Mouse (Mus musculus) hindbrain, embryonic 15.5 days (tissue): ENCODE measurements around the gene Sf3a1. TPM values are rescaled to one million over a fixed set of nuclear protein-coding genes. Genes with fewer than 3 reads are reported as not detected.
A peak's percentile ranks its signal among the peaks of the same experiment; 100 is the strongest.
"Not testable (repeated sequence)": the region's sequence is repeated elsewhere in the genome, so short reads cannot be mapped to it uniquely, and the experiment has no call there.

ENCODE experiments used
- ATAC-seq: fragments of 200-750 bp; cut with Nextera tagmentation; 2 replicates; pipeline ENCODE4 v1.8.0; 2017; ENCODE audit warnings: low read depth, moderate number of reproducible peaks, moderate TSS enrichment; ENCODE audit not compliant: low FRiP score
- H3K27ac ChIP-seq: fragments of 300-500 bp; sonication (generic); replicated peaks from 2 replicates; pipeline ENCODE4 v1.5.1; 2015; ENCODE audit warnings: mild to moderate bottlenecking, inconsistent platforms
- H3K27me3 ChIP-seq: fragments of 300-500 bp; sonication (generic); 2 replicates; pipeline ENCODE4 v1.6.1; 2015; ENCODE audit warnings: control low read depth, inconsistent platforms
- H3K36me3 ChIP-seq: fragments of 300-500 bp; sonication (generic); 2 replicates; pipeline ENCODE4 v1.6.1; 2015; ENCODE audit warnings: control low read depth, inconsistent platforms
- H3K4me1 ChIP-seq: fragments of 300-500 bp; sonication (generic); replicated peaks from 2 replicates; pipeline ENCODE4 v1.6.1; 2015; ENCODE audit warnings: control low read depth, inconsistent platforms
- H3K4me2 ChIP-seq: fragments of 300-500 bp; sonication (generic); 2 replicates; pipeline ENCODE4 v1.6.1; 2015; ENCODE audit warnings: moderate library complexity, mild to moderate bottlenecking, inconsistent platforms
- H3K4me3 ChIP-seq: fragments of 300-500 bp; sonication (generic); 2 replicates; pipeline ENCODE4 v1.5.1; 2015; ENCODE audit warnings: mild to moderate bottlenecking, inconsistent platforms
- H3K9ac ChIP-seq: fragments of 300-500 bp; sonication (generic); 2 replicates; pipeline ENCODE4 v1.6.1; 2015; ENCODE audit warnings: inconsistent platforms
- H3K9me3 ChIP-seq: fragments of 300-500 bp; sonication (generic); 2 replicates; pipeline ENCODE4 v1.6.1; 2016; ENCODE audit warnings: control low read depth, inconsistent platforms
- WGBS: fragments of 180-500 bp; shearing (Covaris S2); methylation state at CpG from one replicate; pipeline ENCODE4 v1.1.7; 2015; 5-methylcytosine and 5-hydroxymethylcytosine counted together
- polyA plus RNA-seq: library from polyadenylated mRNA; unstranded; fragments of >200 nt; fragmentation: Nextera tagmentation; extraction: Ambion mirVana; gene quantifications from 2 replicates; pipeline ENCODE4 v1.2.1, GENCODE M21; 2015

The Sf3a1 gene
- polyA plus RNA-seq, 1 experiment from 2014 or later = 52.9 TPM

DNA sequence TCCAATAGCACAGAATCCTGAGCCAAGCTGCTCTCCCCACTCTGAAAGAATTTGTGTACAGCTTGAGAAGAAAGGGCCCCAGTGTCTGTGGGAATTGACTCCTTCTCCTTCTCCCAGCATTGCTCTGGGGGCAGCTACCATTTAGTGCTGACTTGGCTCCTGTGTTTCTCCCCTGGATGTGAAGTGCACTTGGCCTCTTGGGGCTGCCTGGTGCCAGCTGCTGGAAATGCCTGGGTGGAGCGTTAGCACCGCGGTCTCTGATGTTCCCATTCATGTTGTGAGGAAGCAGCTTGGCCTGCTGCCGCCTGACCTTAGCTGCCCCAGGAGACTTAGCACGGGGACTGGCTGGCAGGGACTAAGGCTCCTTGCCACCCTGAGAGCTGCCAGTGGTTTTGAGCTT lies 14.4 kb downstream of the Sf3a1 start:
- Histone ChIP-seq H3K27ac (peak overlapping the region; percentile 43; the same call in 1 of the 2 replicates), H3K4me2 (no peak overlapping the region), H3K4me1 (no peaks in the 10 kb centered on the region), H3K36me3 (peaks cover 99% of the 10 kb centered on the region), H3K9me3 (no peaks in the 10 kb centered on the region), H3K27me3 (no peaks in the 10 kb centered on the region), H3K4me3 (no peak overlapping the region), H3K9ac (no peak overlapping the region)
- 75% methylated on average over 5 of the region's 5 CpGs for WGBS
- peak; percentile 80 for ATAC-seq

- H3K9me3 ChIP-seq = no peaks in the 10 kb centered on the region
- no peak for ATAC-seq
- no peak overlapping the region for H3K9ac ChIP-seq
- 85% methylated on average over 4 of the region's 4 CpGs for WGBS
- no peaks in the 10 kb centered on the region for H3K4me1 ChIP-seq
- H3K27me3 ChIP-seq = no peaks in the 10 kb centered on the region
- H3K27ac ChIP-seq = no peak overlapping the region
- H3K36me3 ChIP-seq = peaks cover 98% of the 10 kb centered on the region
- H3K4me3 ChIP-seq = no peak overlapping the region
- no peak overlapping the region for H3K4me2 ChIP-seq
These were observed 17.6 kb downstream of the Sf3a1 start for GRCm38 (mm10) chr11:4177716-4178115.

GRCm38 (mm10) chr11:4182061-4182460 lies 21.9 kb downstream of the Sf3a1 start:
- no peaks in the 10 kb centered on the region for H3K27me3 ChIP-seq
- no peak for ATAC-seq
- no peak overlapping the region for H3K27ac ChIP-seq

GRCm38 (mm10) chr11:4183511-4183910 lies 23.4 kb downstream of the Sf3a1 start:
- Histone ChIP-seq H3K4me1 (peaks cover 17% of the 10 kb centered on the region), H3K27ac (peak overlapping the region; percentile 62), H3K4me2 (no peak overlapping the region), H3K27me3 (no peaks in the 10 kb centered on the region), H3K9me3 (no peaks in the 10 kb centered on the region), H3K4me3 (no peak overlapping the region), H3K9ac (no peak overlapping the region), H3K36me3 (peaks cover 46% of the 10 kb centered on the region)
- no peak for ATAC-seq

More at GRCm38 (mm10) chr11:4182061-4182460, 21.9 kb downstream of the Sf3a1 start:
- no peak overlapping the region for H3K4me2 ChIP-seq
- peaks cover 61% of the 10 kb centered on the region for H3K36me3 ChIP-seq
- no peak overlapping the region for H3K9ac ChIP-seq
- H3K9me3 ChIP-seq = no peaks in the 10 kb centered on the region
- peaks cover 2% of the 10 kb centered on the region; the same call in 1 of the 2 replicates for H3K4me1 ChIP-seq
- H3K4me3 ChIP-seq = no peak overlapping the region
- 12% methylated on average over 1 of the region's 1 CpGs for WGBS

DNA sequence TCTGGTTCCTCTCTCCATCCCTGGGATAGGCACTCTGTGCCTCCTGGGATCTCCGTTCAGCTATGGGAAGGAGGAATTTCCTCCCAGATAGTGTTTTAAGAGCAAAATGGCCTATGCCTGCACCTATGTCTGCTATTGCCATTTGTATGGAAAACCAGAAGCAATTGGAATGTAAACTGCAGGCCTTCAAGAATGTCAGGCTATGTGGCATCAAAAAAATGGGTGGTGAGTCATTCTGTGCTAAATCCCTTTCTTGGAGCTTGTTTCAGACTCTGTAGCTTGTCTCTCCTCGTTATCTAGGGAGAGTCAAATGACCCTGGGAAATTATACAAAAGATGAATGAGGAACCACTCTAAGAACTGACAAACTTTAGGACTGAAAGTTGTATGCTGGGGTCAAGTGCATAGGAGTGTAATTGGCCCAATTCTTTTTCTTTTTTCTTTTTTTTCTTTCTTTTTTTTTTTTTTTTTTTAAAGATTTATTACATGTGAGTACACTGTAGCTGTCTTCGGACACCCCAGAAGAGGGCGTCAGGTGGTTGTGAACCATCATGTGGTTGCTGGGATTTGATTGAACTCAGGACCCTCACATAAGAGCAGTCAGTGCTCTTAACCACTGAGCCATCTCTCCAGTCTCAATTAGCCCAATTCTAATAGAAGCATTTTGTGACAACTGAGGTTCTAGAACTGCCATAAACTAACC lies 24.3 kb downstream of the Sf3a1 start:
- Histone ChIP-seq H3K27ac (peak overlapping the region; percentile 35; the same call in 1 of the 2 replicates), H3K27me3 (no peaks in the 10 kb centered on the region), H3K4me1 (peaks cover 18% of the 10 kb centered on the region), H3K4me3 (no peak overlapping the region), H3K36me3 (peaks cover 37% of the 10 kb centered on the region), H3K4me2 (no peak overlapping the region), H3K9ac (no peak overlapping the region), H3K9me3 (no peaks in the 10 kb centered on the region)
- 73% methylated on average over 4 of the region's 4 CpGs for WGBS
- ATAC-seq = no peak

DNA sequence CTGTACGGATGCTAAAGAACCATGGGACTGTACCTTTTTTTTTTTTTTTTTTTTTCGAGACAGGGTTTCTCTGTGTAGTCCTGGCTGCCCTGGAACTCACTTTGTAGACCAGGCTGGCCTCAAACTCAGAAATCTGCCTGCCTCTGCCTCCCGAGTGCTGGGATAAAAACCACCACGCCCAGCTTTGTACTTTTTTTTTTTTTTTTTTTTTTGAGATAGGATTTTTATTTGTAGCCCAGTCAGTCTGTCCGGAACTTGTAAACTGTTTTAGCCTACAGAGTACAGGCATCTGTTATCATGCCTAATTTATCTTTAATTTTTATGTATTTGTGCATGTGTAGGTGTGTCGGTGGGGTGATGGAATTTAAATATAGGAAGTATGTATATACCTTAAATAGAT lies 25.3 kb downstream of the Sf3a1 start:
- 94% methylated on average over 6 of the region's 6 CpGs for WGBS
- H3K9me3 ChIP-seq, H3K27ac ChIP-seq, H3K4me3 ChIP-seq, H3K27me3 ChIP-seq, H3K4me2 ChIP-seq, ATAC-seq, H3K9ac ChIP-seq: not testable (repeated sequence)
- peaks cover 26% of the 10 kb centered on the region for H3K36me3 ChIP-seq
- H3K4me1 ChIP-seq = peaks cover 24% of the 10 kb centered on the region

- WGBS = under 1% methylated on average over 69 of the region's 71 CpGs
These were observed 26.6 kb downstream of the Sf3a1 start, which contains the start of gene Tbc1d10a for GRCm38 (mm10) chr11:4186486-4187317. TSS of gene Tbc1d10a (plus strand) at chr11:4186789.

GRCm38 (mm10) chr11:4187318-4187700 lies 27.2 kb downstream of the Sf3a1 start:
- H3K4me2 ChIP-seq = peak overlapping the region; percentile 79
- H3K4me3 ChIP-seq = peak overlapping the region; percentile 73
- peaks cover 10% of the 10 kb centered on the region for H3K36me3 ChIP-seq
- H3K9ac ChIP-seq = peak overlapping the region; percentile 89
- 15% methylated on average over 9 of the region's 9 CpGs for WGBS
- H3K27ac ChIP-seq = no peak overlapping the region
- no peak for ATAC-seq
- no peaks in the 10 kb centered on the region for H3K9me3 ChIP-seq
- peaks cover 37% of the 10 kb centered on the region for H3K4me1 ChIP-seq
- H3K27me3 ChIP-seq = no peaks in the 10 kb centered on the region

More at GRCm38 (mm10) chr11:4186486-4187317, 26.6 kb downstream of the Sf3a1 start, which contains the start of gene Tbc1d10a:
- Histone ChIP-seq H3K4me3 (peak within 1 kb of the TSS; percentile 73), H3K9me3 (no peaks in the 10 kb centered on the region), H3K4me1 (peaks cover 34% of the 10 kb centered on the region), H3K27me3 (no peaks in the 10 kb centered on the region), H3K4me2 (peak within 1 kb of the TSS; percentile 79), H3K9ac (peak within 1 kb of the TSS; percentile 89), H3K27ac (peak within 1 kb of the TSS; percentile 70), H3K36me3 (peaks cover 15% of the 10 kb centered on the region)
- ATAC-seq = peak; percentile 99

GRCm38 (mm10) chr11:4189182-4189581 lies 29.0 kb downstream of the Sf3a1 start:
- Histone ChIP-seq H3K9ac (no peak overlapping the region), H3K9me3 (no peaks in the 10 kb centered on the region), H3K36me3 (no peaks in the 10 kb centered on the region), H3K27ac (no peak overlapping the region), H3K4me1 (peaks cover 37% of the 10 kb centered on the region), H3K4me3 (no peak overlapping the region), H3K4me2 (no peak overlapping the region), H3K27me3 (no peaks in the 10 kb centered on the region)
- ATAC-seq = no peak
- 90% methylated on average over 6 of the region's 6 CpGs for WGBS

DNA sequence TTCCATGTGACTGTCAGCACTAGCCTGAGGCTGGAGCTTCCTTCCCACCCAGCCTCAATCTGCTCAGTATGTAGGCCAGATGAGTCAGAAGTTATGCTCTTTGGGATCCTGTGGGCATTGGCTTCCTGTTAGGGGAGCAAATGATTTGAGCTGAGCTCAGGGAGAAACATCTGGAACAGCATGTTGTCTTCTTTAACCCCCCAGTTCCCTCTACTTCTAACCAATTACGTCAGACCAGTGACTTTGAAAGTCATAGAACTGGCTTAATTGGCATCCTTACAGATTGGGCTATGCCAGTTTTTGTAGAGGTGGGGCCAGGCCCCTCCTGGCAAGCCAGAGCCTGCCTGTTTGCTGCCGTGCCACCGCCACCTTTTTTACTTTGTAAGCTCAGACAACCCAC lies 30.5 kb downstream of the Sf3a1 start:
- no peaks in the 10 kb centered on the region for H3K27me3 ChIP-seq
- H3K9ac ChIP-seq = no peak overlapping the region
- no peaks in the 10 kb centered on the region for H3K36me3 ChIP-seq
- WGBS = 81% methylated on average over 3 of the region's 3 CpGs
- H3K9me3 ChIP-seq = no peaks in the 10 kb centered on the region
- no peak overlapping the region for H3K4me3 ChIP-seq
- no peak overlapping the region for H3K27ac ChIP-seq
- no peak for ATAC-seq
- H3K4me1 ChIP-seq = peaks cover 37% of the 10 kb centered on the region
- no peak overlapping the region for H3K4me2 ChIP-seq

GRCm38 (mm10) chr11:4192757-4193156 lies 32.6 kb downstream of the Sf3a1 start:
- Histone ChIP-seq H3K4me1 (peaks cover 28% of the 10 kb centered on the region), H3K4me3 (no peak overlapping the region), H3K36me3 (no peaks in the 10 kb centered on the region), H3K27me3 (no peaks in the 10 kb centered on the region), H3K9ac (no peak overlapping the region), H3K27ac (no peak overlapping the region), H3K4me2 (no peak overlapping the region), H3K9me3 (no peaks in the 10 kb centered on the region)
- WGBS = 80% methylated on average over 3 of the region's 3 CpGs
- no peak for ATAC-seq

DNA sequence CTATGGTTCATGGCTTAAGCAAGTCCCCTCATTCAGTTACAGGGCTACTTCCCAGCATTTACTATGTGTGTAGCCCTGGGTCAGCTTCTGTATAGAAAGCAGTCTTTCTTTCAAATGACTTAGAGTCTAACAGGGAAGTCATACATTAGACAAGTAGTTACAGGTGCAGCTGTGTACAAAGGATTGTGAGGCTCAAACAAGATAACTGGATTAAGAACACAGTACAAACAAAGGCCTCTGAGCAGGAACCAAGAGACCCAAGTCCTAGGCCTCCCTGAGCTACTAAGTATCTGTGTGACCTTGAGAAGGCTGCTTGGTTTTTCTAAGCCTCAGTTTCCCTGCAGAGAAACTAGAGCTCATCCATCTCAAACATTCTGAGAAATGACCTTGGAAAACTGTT lies 33.3 kb downstream of the Sf3a1 start:
- ATAC-seq = no peak
- H3K27me3 ChIP-seq = no peaks in the 10 kb centered on the region

More for the DNA sequence above, 33.3 kb downstream of the Sf3a1 start:
- Histone ChIP-seq H3K4me1 (peaks cover 21% of the 10 kb centered on the region), H3K27ac (no peak overlapping the region), H3K9ac (no peak overlapping the region), H3K4me2 (no peak overlapping the region), H3K9me3 (no peaks in the 10 kb centered on the region), H3K4me3 (no peak overlapping the region), H3K36me3 (no peaks in the 10 kb centered on the region)
